Mouse (Mus musculus): ENCODE measurements at regions not wholly inside any gene's neighbourhood (a gene's known extent, or its start where the extent isn't known, plus 50 kb on each side); places are given as distances from the start of the nearest gene placed in this dataset.

- no peak for DNase-seq (ENCODE audit: low spot score)
Measured at GRCm38 (mm10) chr2:74930702-74931101, 105.1 kb downstream of the Mtx2 start.

GRCm38 (mm10) chr2:74933190-74933589 is 107.6 kb downstream of the Mtx2 start:
- DNase-seq (ENCODE audit: low spot score), result no peak

GRCm38 (mm10) chr2:74933771-74934170 is 108.2 kb downstream of the Mtx2 start:
- no peak for DNase-seq (ENCODE audit: low spot score)

- no peak for DNase-seq (ENCODE audit: low spot score)
Measured at GRCm38 (mm10) chr2:74938711-74939110, 113.1 kb downstream of the Mtx2 start.

GRCm38 (mm10) chr2:74941966-74942365 is 116.4 kb downstream of the Mtx2 start:
- DNase-seq (ENCODE audit: low spot score), result no peak

GRCm38 (mm10) chr2:74942611-74943198 is 117.1 kb downstream of the Mtx2 start:
- no peak for DNase-seq (ENCODE audit: low spot score)

- DNase-seq (ENCODE audit: low spot score), result no peak
Measured at GRCm38 (mm10) chr2:74945185-74945749, 119.7 kb downstream of the Mtx2 start.

- DNase-seq (ENCODE audit: low spot score), result no peak
Measured at GRCm38 (mm10) chr2:74951401-74952260, 126.0 kb downstream of the Mtx2 start.

- no peak for DNase-seq (ENCODE audit: low spot score)
Measured at GRCm38 (mm10) chr2:74954101-74954500, 128.5 kb downstream of the Mtx2 start.

- DNase-seq (ENCODE audit: low spot score), result no peak
Measured at GRCm38 (mm10) chr2:74955281-74956128, 129.9 kb downstream of the Mtx2 start.

- DNase-seq (ENCODE audit: low spot score), result no peak
Measured at GRCm38 (mm10) chr2:74956129-74956450, 130.5 kb downstream of the Mtx2 start.

- DNase-seq (ENCODE audit: low spot score), result no peak
Measured at GRCm38 (mm10) chr2:74956556-74956955, 131.0 kb downstream of the Mtx2 start.

GRCm38 (mm10) chr2:74959936-74960335 is 134.3 kb downstream of the Mtx2 start:
- no peak for DNase-seq (ENCODE audit: low spot score)

- DNase-seq (ENCODE audit: low spot score), result no peak
Measured at GRCm38 (mm10) chr2:74962416-74962815, 136.8 kb downstream of the Mtx2 start.

- peak; percentile 71 for DNase-seq (ENCODE audit: low spot score)
Measured at GRCm38 (mm10) chr2:74964360-74964759, 138.8 kb downstream of the Mtx2 start.

- no peak for DNase-seq (ENCODE audit: low spot score)
Measured at GRCm38 (mm10) chr2:74964980-74965379, 139.4 kb downstream of the Mtx2 start.

- DNase-seq (ENCODE audit: low spot score), result no peak
Measured at GRCm38 (mm10) chr2:74965384-74966060, 139.9 kb downstream of the Mtx2 start.

- DNase-seq (ENCODE audit: low spot score), result no peak
Measured at GRCm38 (mm10) chr2:74970611-74971265, 145.1 kb downstream of the Mtx2 start.

- no peak for DNase-seq (ENCODE audit: low spot score)
Measured at GRCm38 (mm10) chr2:74973386-74973785, 147.8 kb downstream of the Mtx2 start.

- no peak for DNase-seq (ENCODE audit: low spot score)
Measured at GRCm38 (mm10) chr2:74974595-74975325, 149.2 kb downstream of the Mtx2 start.
